Mouse (Mus musculus): ENCODE measurements at regions not wholly inside any gene's neighbourhood (a gene's known extent, or its start where the extent isn't known, plus 50 kb on each side); places are given as distances from the start of the nearest gene placed in this dataset.

GRCm38 (mm10) chr11:56583054-56583453, 428.1 kb upstream of the Gria1 start:
- TF ChIP-seq POLR2A (IDR thresholded peaks at IDR 0.05; ENCODE audit: borderline replicate concordance, insufficient read depth, low read length) (no peak), CTCF (IDR thresholded peaks at IDR 0.05; ENCODE audit: borderline replicate concordance, insufficient read depth, low read depth, low read length) (no peak)
